Mouse (Mus musculus) liver, postnatal 0 days (tissue): ENCODE data around the gene Ubac2. TPM values are rescaled to one million over a fixed set of nuclear protein-coding genes. Genes with fewer than 3 reads are reported as not detected.
A peak's percentile ranks its signal among the peaks of the same experiment; 100 is the strongest.

ENCODE experiments used
- ATAC-seq: fragments of 200-750 bp; cut with Nextera tagmentation; 2 replicates; pipeline ENCODE4 v1.8.0; 2017; ENCODE audit warnings: mild to moderate bottlenecking, moderate library complexity
- DNase-seq: peaks from one replicate; pipeline ENCODE4 v3.0.0-alpha.2; 2016
- H3K27ac ChIP-seq: fragments of 300-500 bp; sonication (generic); 2 replicates; pipeline ENCODE4 v1.5.1; 2014; ENCODE audit warnings: antibody characterized with exemption, moderate library complexity, mild to moderate bottlenecking, low read depth
- H3K27me3 ChIP-seq: fragments of 300-500 bp; sonication (generic); 2 replicates; pipeline ENCODE4 v1.6.1; 2014; ENCODE audit warnings: low read length, control low read depth, mixed read lengths; ENCODE audit not compliant: insufficient read depth
- H3K36me3 ChIP-seq: fragments of 300-500 bp; sonication (generic); replicated peaks from 2 replicates; pipeline ENCODE4 v1.6.1; 2014; ENCODE audit warnings: mild to moderate bottlenecking, control low read depth, low read length, moderate library complexity, mixed read lengths; ENCODE audit not compliant: insufficient read depth
- H3K4me1 ChIP-seq: fragments of 300-500 bp; sonication (generic); 2 replicates; pipeline ENCODE4 v1.6.1; 2014; ENCODE audit warnings: antibody characterized with exemption, mild to moderate bottlenecking, control low read depth; ENCODE audit not compliant: insufficient read depth
- H3K4me2 ChIP-seq: fragments of 300-500 bp; sonication (generic); 2 replicates; pipeline ENCODE4 v1.6.1; 2014; ENCODE audit warnings: low read depth, mild to moderate bottlenecking, low read length, moderate library complexity, mixed read lengths
- H3K4me3 ChIP-seq: fragments of 300-500 bp; sonication (generic); 2 replicates; pipeline ENCODE4 v1.5.1; 2014; ENCODE audit warnings: low read depth, low read length
- H3K9ac ChIP-seq: fragments of 300-500 bp; sonication (generic); replicated peaks from 2 replicates; pipeline ENCODE4 v1.6.1; 2014; ENCODE audit warnings: mild to moderate bottlenecking, moderate library complexity
- H3K9me3 ChIP-seq: fragments of 300-500 bp; sonication (generic); 2 replicates; pipeline ENCODE4 v1.6.1; 2016; ENCODE audit warnings: mild to moderate bottlenecking, control low read depth, low read length, mixed read lengths
- CTCF ChIP-seq: sonication (generic); IDR thresholded peaks from 2 replicates; pipeline ENCODE4 v1.5.1; 2016; ENCODE audit warnings: antibody characterized with exemption, low read depth
- EP300 ChIP-seq: IDR thresholded peaks from 2 replicates; pipeline ENCODE4 v1.6.1; 2016; ENCODE audit warnings: antibody characterized with exemption, low read depth, mild to moderate bottlenecking
- WGBS: fragments of 180-500 bp; shearing (Covaris S2); extraction: QIAGEN DNeasy Blood & Tissue Kit; methylation state at CpG from one replicate; pipeline ENCODE4 v1.1.7; 2014; ENCODE audit not compliant: insufficient replicate concordance; 5-methylcytosine and 5-hydroxymethylcytosine counted together
- polyA plus RNA-seq: library from polyadenylated mRNA; unstranded; fragments of >200 nt; fragmentation: Nextera tagmentation; extraction: Ambion mirVana; gene quantifications from 2 replicates; pipeline ENCODE4 v1.2.1, GENCODE M21; 2015

The Ubac2 gene
- polyA plus RNA-seq, 1 experiment from 2014 or later = 27.4 TPM

DNA sequence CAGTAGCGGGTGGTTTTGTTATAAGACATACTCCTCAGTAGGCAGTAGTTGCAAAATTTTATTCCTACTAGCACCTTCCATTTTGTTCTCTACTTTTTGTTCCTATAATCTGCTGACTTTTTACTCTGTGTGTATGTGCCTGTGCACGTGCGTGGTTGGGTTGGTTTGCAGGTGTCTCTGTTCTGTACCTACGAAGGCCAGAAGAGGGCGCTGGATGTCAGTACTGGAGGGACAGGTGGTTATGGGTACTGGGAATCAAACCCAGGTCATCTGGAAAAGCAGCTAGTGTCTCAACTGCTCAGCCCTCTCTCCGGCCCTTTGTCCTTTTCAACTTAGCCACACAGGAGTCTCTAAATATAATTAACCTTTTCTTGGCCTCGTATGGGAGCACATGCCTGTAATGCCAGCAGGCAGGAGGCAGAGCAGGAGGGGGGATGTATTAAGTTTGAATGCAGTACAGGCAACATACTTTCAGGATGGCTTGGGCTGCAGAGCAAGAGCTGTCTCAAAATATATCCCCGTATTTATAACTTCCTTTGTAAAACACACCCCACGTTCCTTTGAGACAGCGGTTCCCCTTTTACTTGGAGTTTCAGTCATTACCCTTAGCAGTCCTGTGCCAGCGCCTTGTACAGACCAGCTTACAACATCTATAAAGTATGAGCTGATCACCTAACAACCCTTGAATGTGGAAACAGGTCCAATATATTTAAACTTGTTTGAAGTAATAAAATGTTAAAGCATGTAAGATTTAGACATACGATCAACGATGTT is 160.6 kb downstream of the Ubac2 start:
- WGBS = 74% methylated on average over 13 of the region's 13 CpGs
- Histone ChIP-seq H3K4me3 (no peak overlapping the region), H3K4me2 (no peak overlapping the region), H3K36me3 (no peaks in the 10 kb centered on the region), H3K4me1 (0 out of 2 replicates have a peak, but pooled peaks cover 6% of the 10 kb centered on the region), H3K9ac (no peak overlapping the region), H3K27me3 (no peaks in the 10 kb centered on the region), H3K27ac (no peak overlapping the region), H3K9me3 (peaks cover 5% of the 10 kb centered on the region)
- DNase-seq (no peak), ATAC-seq (no peak)
- peak; percentile 34 for TF ChIP-seq CTCF
- no peak for TF ChIP-seq EP300

DNA sequence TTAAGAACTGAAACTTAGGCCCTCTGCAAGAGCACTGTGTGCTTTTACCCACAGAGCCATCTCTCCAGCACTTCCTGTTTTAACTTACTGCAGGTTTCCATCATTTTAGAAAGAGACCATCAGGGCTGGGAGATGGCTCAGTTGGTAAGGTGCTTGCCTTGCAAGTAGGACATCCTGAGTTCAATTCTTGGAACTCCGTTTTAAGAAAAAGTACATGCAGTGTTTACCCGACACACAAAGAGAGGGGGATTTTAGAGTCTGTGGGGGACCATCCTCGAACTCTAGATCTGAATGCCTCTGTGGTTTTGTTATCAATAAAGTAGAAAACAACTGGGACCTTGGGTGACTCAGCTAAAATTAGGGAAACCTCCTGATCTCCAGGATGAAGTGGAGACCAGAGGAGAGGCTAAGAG is 163.0 kb downstream of the Ubac2 start:
- TF ChIP-seq EP300 (no peak), CTCF (no peak)
- ATAC-seq (no peak), DNase-seq (no peak)
- 49% methylated on average over 3 of the region's 3 CpGs for WGBS
- no peak overlapping the region for H3K4me2 ChIP-seq
- H3K27ac ChIP-seq = no peak overlapping the region
- no peaks in the 10 kb centered on the region for H3K36me3 ChIP-seq
- no peaks in the 10 kb centered on the region for H3K27me3 ChIP-seq
- no peak overlapping the region for H3K4me3 ChIP-seq
- H3K4me1 ChIP-seq = 0 out of 2 replicates have a peak, but pooled peaks cover 6% of the 10 kb centered on the region
- no peak overlapping the region for H3K9ac ChIP-seq
- H3K9me3 ChIP-seq = no peaks in the 10 kb centered on the region

DNA sequence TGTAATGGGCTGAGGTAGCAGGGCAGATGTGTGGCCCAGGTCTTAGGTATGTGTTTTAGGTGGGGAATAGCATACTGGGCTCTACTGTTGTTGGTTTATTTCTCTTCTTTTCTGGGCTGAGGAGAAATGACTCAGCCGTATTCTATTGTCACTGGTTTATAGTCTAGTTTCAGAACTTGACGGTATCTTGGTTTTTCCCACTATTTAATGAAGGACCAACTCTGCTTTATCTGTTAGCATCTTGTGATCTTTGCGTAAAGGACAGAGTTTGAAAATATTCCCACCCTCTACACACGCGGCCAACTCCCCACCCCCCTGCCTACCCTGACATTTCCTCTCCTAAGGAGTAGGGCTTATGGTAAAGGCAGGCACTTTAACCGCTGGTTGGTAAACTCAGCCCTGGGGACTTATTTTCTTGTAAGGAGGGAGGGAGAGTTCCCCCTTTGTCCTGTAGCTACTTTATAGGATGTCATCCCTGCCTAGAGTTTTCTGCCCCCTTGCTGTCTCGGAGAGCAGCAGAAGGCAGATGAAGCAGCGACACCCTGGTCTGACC is 163.8 kb downstream of the Ubac2 start:
- no peak overlapping the region for H3K9ac ChIP-seq
- no peak overlapping the region for H3K27ac ChIP-seq
- TF ChIP-seq EP300 (no peak), CTCF (no peak)
- no peak overlapping the region for H3K4me2 ChIP-seq
- no peak overlapping the region for H3K4me3 ChIP-seq
- no peaks in the 10 kb centered on the region for H3K27me3 ChIP-seq
- DNase-seq (no peak), ATAC-seq (no peak)
- H3K4me1 ChIP-seq = 0 out of 2 replicates have a peak, but pooled peaks cover 6% of the 10 kb centered on the region
- H3K9me3 ChIP-seq = no peaks in the 10 kb centered on the region
- no peaks in the 10 kb centered on the region for H3K36me3 ChIP-seq
- WGBS = 58% methylated on average over 8 of the region's 8 CpGs

DNA sequence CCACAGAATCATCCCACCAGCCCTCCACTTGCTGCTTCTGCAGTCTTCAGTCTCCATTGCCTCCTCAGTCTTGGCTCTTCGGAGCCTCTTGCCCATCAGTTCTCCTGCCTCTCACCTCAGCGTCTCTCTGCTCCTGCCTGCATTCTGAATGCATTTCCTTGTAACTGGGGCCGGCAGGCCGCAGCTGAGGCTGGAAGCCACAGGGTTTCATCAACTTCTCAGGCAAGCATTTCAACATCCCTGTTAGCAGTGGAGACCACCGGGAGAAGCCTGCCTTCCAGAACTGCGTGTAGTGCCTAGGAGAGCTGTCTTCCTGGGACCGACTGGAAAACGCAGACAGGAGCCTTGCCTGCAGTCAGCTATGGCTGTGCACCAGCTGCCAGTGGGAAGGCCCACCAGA is 169.4 kb downstream of the Ubac2 start:
- no peaks in the 10 kb centered on the region for H3K9me3 ChIP-seq
- no peak overlapping the region for H3K27ac ChIP-seq
- no peaks in the 10 kb centered on the region for H3K36me3 ChIP-seq
- 73% methylated on average over 8 of the region's 8 CpGs for WGBS
- TF ChIP-seq CTCF (no peak), EP300 (no peak)
- H3K4me1 ChIP-seq = no peaks in the 10 kb centered on the region
- H3K27me3 ChIP-seq = no peaks in the 10 kb centered on the region
- no peak for DNase-seq
- H3K4me3 ChIP-seq = no peak overlapping the region
- no peak overlapping the region for H3K9ac ChIP-seq
- no peak for ATAC-seq
- no peak overlapping the region for H3K4me2 ChIP-seq

DNA sequence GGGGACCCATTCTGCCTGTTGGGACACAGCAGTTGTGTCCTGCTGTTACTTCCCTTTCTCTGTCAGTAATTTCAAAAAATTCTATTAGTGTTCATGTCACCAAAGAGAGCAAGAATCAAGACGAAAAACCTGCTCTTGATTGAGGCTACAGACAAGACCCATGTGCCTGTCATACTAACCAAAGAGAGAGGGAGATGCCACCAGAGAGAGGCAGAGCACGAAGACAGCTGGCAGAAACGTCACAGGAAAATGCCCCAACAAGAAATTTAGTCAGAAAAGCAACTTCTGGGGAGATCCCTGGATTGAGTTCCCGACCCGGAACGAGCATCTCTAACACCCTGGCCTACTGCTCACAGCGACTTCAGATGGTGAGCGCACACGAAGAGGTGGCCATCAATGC is 170.4 kb downstream of the Ubac2 start:
- H3K4me3 ChIP-seq = no peak overlapping the region
- H3K36me3 ChIP-seq = no peaks in the 10 kb centered on the region
- WGBS = 77% methylated on average over 9 of the region's 9 CpGs

DNA sequence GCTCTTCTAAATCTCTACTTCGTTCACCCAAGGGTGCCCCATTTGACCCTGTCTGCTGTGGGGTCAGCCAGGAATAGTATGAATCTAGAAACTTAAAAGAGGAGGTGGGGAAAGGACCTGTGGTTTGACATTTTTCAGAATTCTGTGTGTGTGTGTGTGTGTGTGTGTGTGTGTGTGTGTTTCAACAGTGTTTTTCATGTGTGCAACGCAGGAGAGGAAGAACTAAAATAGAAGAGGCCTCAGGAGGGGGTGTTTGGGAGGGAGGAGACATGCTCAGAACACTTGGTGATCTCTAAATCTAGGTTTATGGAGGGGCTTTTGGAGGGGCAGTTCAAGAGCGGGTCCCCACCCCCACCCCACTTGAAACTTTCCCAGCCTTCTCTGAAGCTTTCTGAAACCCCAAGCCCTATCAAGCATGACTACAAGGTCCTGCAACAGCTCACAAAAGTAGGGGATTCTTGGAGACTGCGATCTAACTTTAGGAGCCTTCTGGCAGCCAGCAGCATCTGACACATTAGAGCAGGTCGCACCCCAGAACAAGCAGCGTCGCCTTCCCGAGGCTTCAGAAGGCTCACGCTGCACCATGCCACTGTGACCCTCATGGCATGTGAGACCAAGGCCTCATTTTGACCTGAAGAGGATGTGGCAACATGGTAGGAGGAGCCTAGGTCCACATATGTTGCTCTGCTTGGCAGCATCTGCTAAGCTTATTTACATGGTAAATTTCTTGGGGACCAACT is 174.6 kb downstream of the Ubac2 start:
- Histone ChIP-seq H3K27ac (peak overlapping the region; percentile 44), H3K9me3 (no peaks in the 10 kb centered on the region), H3K27me3 (no peaks in the 10 kb centered on the region), H3K4me1 (0 out of 2 replicates have a peak, but pooled peaks cover 3% of the 10 kb centered on the region), H3K9ac (no peak overlapping the region), H3K36me3 (no peaks in the 10 kb centered on the region), H3K4me2 (no peak overlapping the region), H3K4me3 (no peak overlapping the region)
- no peak for TF ChIP-seq CTCF
- TF ChIP-seq EP300 = no peak
- ATAC-seq = peak; percentile 50
- no peak for DNase-seq
- 64% methylated on average over 9 of the region's 9 CpGs for WGBS

More for the DNA sequence above, 170.4 kb downstream of the Ubac2 start:
- no peak overlapping the region for H3K27ac ChIP-seq
- H3K4me1 ChIP-seq = no peaks in the 10 kb centered on the region
- no peak for TF ChIP-seq CTCF
- TF ChIP-seq EP300 = no peak
- no peaks in the 10 kb centered on the region for H3K9me3 ChIP-seq
- no peak overlapping the region for H3K9ac ChIP-seq
- no peaks in the 10 kb centered on the region for H3K27me3 ChIP-seq
- ATAC-seq (no peak), DNase-seq (no peak)
- no peak overlapping the region for H3K4me2 ChIP-seq
